Mouse (Mus musculus) ES-E14 (cell line): Measurements from ENCODE around the gene Dct.

Experiments used
- CHD2 ChIP-seq: IDR thresholded peaks from 2 replicates; pipeline ENCODE4 v1.6.1; 2014; ENCODE audit warnings: mild to moderate bottlenecking, low read depth, low read length, inconsistent platforms
- MAFK ChIP-seq: IDR thresholded peaks from 2 replicates; pipeline ENCODE4 v1.6.1; 2014; ENCODE audit warnings: mild to moderate bottlenecking, low read depth, low read length, inconsistent platforms; ENCODE audit not compliant: insufficient read depth

DNA sequence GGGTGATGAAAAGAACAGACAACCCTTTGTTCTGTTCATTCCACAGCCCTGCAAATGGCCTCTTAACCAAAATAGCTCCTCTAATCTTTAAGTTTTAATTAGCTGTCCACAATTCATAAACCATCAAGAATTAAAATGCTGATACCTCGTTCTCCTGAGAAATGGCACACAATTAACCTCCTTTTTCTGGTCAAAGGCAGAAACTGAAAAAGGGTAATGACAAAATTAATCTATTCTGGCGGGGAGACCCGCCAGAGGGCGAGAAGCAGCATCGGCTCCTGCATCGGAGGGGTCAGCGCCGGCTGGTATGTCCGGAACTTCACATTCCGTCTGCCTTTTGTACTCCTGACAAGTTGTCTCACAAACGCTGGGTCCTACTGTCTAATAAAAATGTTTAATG is 28.6 kb upstream of the Dct start:
- TF ChIP-seq MAFK (no peak), CHD2 (no peak)
